Mouse (Mus musculus): ENCODE data around the gene Rprml.

- TF ChIP-seq CTCF (IDR thresholded peaks at IDR 0.05; ENCODE audit: low read depth, low read length) (no peak), POLR2AphosphoS5 (IDR thresholded peaks at IDR 0.05; ENCODE audit: insufficient replicate concordance, low read depth, low read length) (no peak)
These were observed 41.7 kb downstream of the Rprml start for GRCm38 (mm10) chr11:103691036-103691435.

Measured in G1E (cell line).